ENCODE assay signal across 17 mouse cellular contexts in genomic region chr1:42707611-42708130, GRCm38 (mm10). TPM values are rescaled to one million over a fixed set of nuclear protein-coding genes. Genes with fewer than 3 reads are reported as not detected.
DNase-seq lines count a peak whose midpoint lies in the region; ATAC-seq and TF ChIP-seq lines count a peak whose summit lies in the region.
"Had no signal": no experiment of that assay in that cellular context is flagged by ENCODE, and none has a peak within 500 bp of the region (broad histone marks: within the 10 kb centered on the region; RNA-seq: fewer than 3 reads in every experiment).

No protein-coding gene starts in this region.

- peak overlapping the region; percentile 14; the same call in 1 of the 2 replicates for H3K4me3 ChIP-seq in forebrain, embryonic 11.5 days (ENCODE audit: low read depth, low read length)
- no peak overlapping the region for H3K4me3 ChIP-seq in hindbrain, embryonic 14.5 days (replicated peaks; ENCODE audit: low read length)
- H3K4me3 ChIP-seq in midbrain, embryonic 16.5 days (ENCODE audit: low read depth, low read length): no peak overlapping the region
- H3K4me3 ChIP-seq in lung, postnatal 0 days (ENCODE audit: low read depth, low read length): no peak overlapping the region
- H3K4me3 ChIP-seq: embryonic facial prominence, embryonic 15.5 days had no signal

- no peaks in the 10 kb centered on the region for H3K9me3 ChIP-seq in forebrain, embryonic 11.5 days (ENCODE audit: control insufficient read depth, low read length)
- H3K9me3 ChIP-seq in hindbrain, embryonic 14.5 days (ENCODE audit: control insufficient read depth, low read length): no peaks in the 10 kb centered on the region
- no peaks in the 10 kb centered on the region for H3K9me3 ChIP-seq in midbrain, embryonic 16.5 days (replicated peaks; ENCODE audit: control insufficient read depth, low read length, poor library complexity, severe bottlenecking)
- no peaks in the 10 kb centered on the region for H3K9me3 ChIP-seq in lung, postnatal 0 days (ENCODE audit: low read length)
- H3K9me3 ChIP-seq: embryonic facial prominence, embryonic 15.5 days had no signal

- WGBS in forebrain, embryonic 11.5 days: 6% methylated on average over 4 of the region's 4 CpGs
- 6% methylated on average over 4 of the region's 4 CpGs for WGBS in hindbrain, embryonic 14.5 days
- WGBS in midbrain, embryonic 16.5 days: 17% methylated on average over 4 of the region's 4 CpGs
- 3% methylated on average over 4 of the region's 4 CpGs for WGBS in lung, postnatal 0 days

- TF ChIP-seq CTCF in lung, postnatal 0 days (IDR thresholded peaks at IDR 0.05): no peak

- TF ChIP-seq EP300 in lung, postnatal 0 days (IDR thresholded peaks at IDR 0.05): no peak

- DNase-seq in kidney, adult 9 months: peak; percentile 28
- DNase-seq in kidney, postnatal 10 days: no peak
- DNase-seq in forebrain, embryonic 11.5 days (ENCODE audit: low spot score): peak; percentile 50
- no peak for DNase-seq in hindbrain, embryonic 14.5 days (ENCODE audit: low spot score)
- no peak for DNase-seq in lung, postnatal 0 days (ENCODE audit: low spot score)
- no peak for DNase-seq in gastrocnemius, postnatal 10 days
- no peak for DNase-seq in urinary bladder, adult 18-20 months (ENCODE audit: low spot score in 2 of 2)
- DNase-seq: cerebellum, adult 8-10 months; kidney, adult 18-20 months; lung, postnatal 10 days; thymus, postnatal 14 days had no signal

- peak overlapping the region; percentile 75; the same call in 1 of the 2 replicates for H3K4me2 ChIP-seq in forebrain, embryonic 11.5 days (ENCODE audit: low read depth, low read length, severe bottlenecking)
- H3K4me2 ChIP-seq in hindbrain, embryonic 14.5 days (replicated peaks): peak overlapping the region; percentile 79
- peak overlapping the region; percentile 30; the same call in 1 of the 2 replicates for H3K4me2 ChIP-seq in midbrain, embryonic 16.5 days (ENCODE audit: low read length)
- H3K4me2 ChIP-seq in lung, postnatal 0 days (replicated peaks; ENCODE audit: low read depth, low read length): no peak overlapping the region
- H3K4me2 ChIP-seq: embryonic facial prominence, embryonic 15.5 days had no signal

- H3K9ac ChIP-seq in forebrain, embryonic 11.5 days (ENCODE audit: low read length): peak overlapping the region; percentile 43
- 0 out of 2 replicates have a peak overlapping the region, but pooled peaks have one; percentile 5 for H3K9ac ChIP-seq in hindbrain, embryonic 14.5 days
- H3K9ac ChIP-seq in midbrain, embryonic 16.5 days (ENCODE audit: low read depth, low read length): peak overlapping the region; percentile 37; the same call in 1 of the 2 replicates
- H3K9ac ChIP-seq in lung, postnatal 0 days (replicated peaks; ENCODE audit: low read depth): no peak overlapping the region
- H3K9ac ChIP-seq: embryonic facial prominence, embryonic 15.5 days had no signal

- ATAC-seq in forebrain, embryonic 11.5 days (replicated peaks; ENCODE audit: low FRiP score): no peak
- no peak for ATAC-seq in hindbrain, embryonic 14.5 days (ENCODE audit: low FRiP score)
- ATAC-seq in midbrain, embryonic 16.5 days: no peak
- ATAC-seq in lung, postnatal 0 days: no peak

- no peaks in the 10 kb centered on the region for H3K36me3 ChIP-seq in forebrain, embryonic 11.5 days (ENCODE audit: control insufficient read depth, insufficient read depth, low read length)
- H3K36me3 ChIP-seq in hindbrain, embryonic 14.5 days (replicated peaks; ENCODE audit: control insufficient read depth, insufficient read depth): no peaks in the 10 kb centered on the region
- H3K36me3 ChIP-seq in midbrain, embryonic 16.5 days (ENCODE audit: control insufficient read depth, insufficient read depth, low read length): no peaks in the 10 kb centered on the region
- H3K36me3 ChIP-seq in lung, postnatal 0 days (ENCODE audit: insufficient read depth, low read length): no peaks in the 10 kb centered on the region
- H3K36me3 ChIP-seq: embryonic facial prominence, embryonic 15.5 days; G1E had no signal

- H3K27me3 ChIP-seq in forebrain, embryonic 11.5 days (ENCODE audit: control insufficient read depth, insufficient read depth, low read length): peaks cover 2% of the 10 kb centered on the region; the same call in 1 of the 2 replicates
- no peaks in the 10 kb centered on the region for H3K27me3 ChIP-seq in hindbrain, embryonic 14.5 days (ENCODE audit: control insufficient read depth, insufficient read depth, low read length)
- no peaks in the 10 kb centered on the region for H3K27me3 ChIP-seq in midbrain, embryonic 16.5 days (ENCODE audit: control insufficient read depth, insufficient read depth, low read depth, low read length)
- peaks cover 72% of the 10 kb centered on the region for H3K27me3 ChIP-seq in lung, postnatal 0 days (replicated peaks; ENCODE audit: insufficient read depth, low read length)

- H3K4me1 ChIP-seq in forebrain, embryonic 11.5 days (replicated peaks; ENCODE audit: control insufficient read depth, insufficient read depth, low read length): peaks cover 40% of the 10 kb centered on the region
- peaks cover 53% of the 10 kb centered on the region for H3K4me1 ChIP-seq in hindbrain, embryonic 14.5 days (replicated peaks; ENCODE audit: control insufficient read depth, insufficient read depth, low read length)
- H3K4me1 ChIP-seq in midbrain, embryonic 16.5 days (ENCODE audit: control insufficient read depth, insufficient read depth, low read length): peaks cover 46% of the 10 kb centered on the region
- H3K4me1 ChIP-seq in lung, postnatal 0 days (ENCODE audit: insufficient read depth, low read depth, low read length): no peaks in the 10 kb centered on the region

- peak overlapping the region; percentile 1; the same call in 1 of the 2 replicates for H3K27ac ChIP-seq in forebrain, embryonic 11.5 days (ENCODE audit: low read depth, low read length)
- 0 out of 2 replicates have a peak overlapping the region, but pooled peaks have one; percentile 7 for H3K27ac ChIP-seq in hindbrain, embryonic 14.5 days
- peak overlapping the region; percentile 30 for H3K27ac ChIP-seq in midbrain, embryonic 16.5 days (ENCODE audit: low read length)
- H3K27ac ChIP-seq in lung, postnatal 0 days (ENCODE audit: low read length): no peak overlapping the region
- H3K27ac ChIP-seq: embryonic facial prominence, embryonic 15.5 days had no signal

RNA-seq across cellular contexts. Expression of gene Pou3f3, which starts 12.1 kb away (rescaled TPM):
- polyA plus RNA-seq in forebrain, embryonic 11.5 days (2014; fragmentation: Nextera tagmentation; extraction: Ambion mirVana): 28.5 and 29.3 TPM in 2 replicates
- 10.6 and 11.5 TPM in 2 replicates for polyA plus RNA-seq in hindbrain, embryonic 14.5 days (2014; fragmentation: Nextera tagmentation; extraction: Ambion mirVana)
- 14.3 and 14.9 TPM in 2 replicates for polyA plus RNA-seq in midbrain, embryonic 16.5 days (2015; fragmentation: Nextera tagmentation; extraction: Ambion mirVana)
- 0.05 and 0.10 TPM in 2 replicates for polyA plus RNA-seq in lung, postnatal 0 days (2015; fragmentation: Nextera tagmentation; extraction: Ambion mirVana)
- under 1 TPM; 0.12 to 0.16 TPM for total RNA-seq in gastrocnemius, postnatal 10 days (2021)
- total RNA-seq: liver, adult 2 months; monocyte, adult 5-6 weeks had no signal
- polyA plus RNA-seq: C2C12; G1E; liver, adult 2 months had no signal

Comparison
In these comparisons a context has a peak if more than half of its experiments do, and no peak if none do; other contexts are left out.
1. DNase-seq: peak in kidney, adult 9 months (single experiment) and forebrain, embryonic 11.5 days (single experiment); none in kidney, postnatal 10 days (single experiment), hindbrain, embryonic 14.5 days (single experiment), lung, postnatal 0 days (single experiment), gastrocnemius, postnatal 10 days (single experiment) and urinary bladder, adult 18-20 months (0 of 2).
2. RNA of gene Pou3f3, which starts 12.1 kb away (polyA plus RNA-seq): 28.5 to 29.3 TPM in forebrain, embryonic 11.5 days, 14.3 to 14.9 TPM in midbrain, embryonic 16.5 days and 10.6 to 11.5 TPM in hindbrain, embryonic 14.5 days; 0.05 to 0.10 TPM in lung, postnatal 0 days; every median in the first group is over 10 times any median in the second.